Mouse (Mus musculus) thymus, adult 2 months (tissue): Measurements from ENCODE around the gene Aoc2.

ENCODE experiments used
- CTCF ChIP-seq: fragments of 200-500 bp; IDR thresholded peaks from 2 replicates; pipeline ENCODE4 v1.5.1; 2012; ENCODE audit warnings: mild to moderate bottlenecking, control low read depth, low read length, moderate library complexity, borderline replicate concordance; ENCODE audit not compliant: control insufficient read depth, poor library complexity, insufficient read depth; ENCODE audit errors: extremely low read depth
- POLR2A ChIP-seq: fragments of 200-500 bp; IDR thresholded peaks from 2 replicates; pipeline ENCODE4 v1.6.1; 2012; ENCODE audit warnings: mild to moderate bottlenecking, low read length, control low read depth, moderate library complexity; ENCODE audit not compliant: control insufficient read depth, poor library complexity, insufficient read depth; ENCODE audit errors: extremely low read depth

DNA sequence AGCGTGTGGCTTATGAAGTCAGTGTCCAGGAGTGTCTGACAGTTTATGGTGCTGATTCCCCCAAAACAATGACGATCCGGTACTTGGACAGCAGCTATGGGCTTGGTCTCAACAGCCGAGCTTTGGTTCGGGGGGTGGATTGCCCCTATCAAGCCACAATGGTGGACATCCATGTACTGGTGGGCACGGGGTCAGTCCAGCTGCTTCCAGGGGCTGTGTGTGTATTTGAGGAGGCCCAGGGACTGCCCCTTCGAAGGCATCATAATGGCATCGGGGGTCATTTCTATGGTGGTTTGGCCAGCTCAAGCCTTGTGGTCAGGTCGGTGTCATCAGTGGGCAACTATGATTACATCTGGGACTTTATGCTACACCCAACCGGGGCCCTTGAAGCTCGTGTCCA, 1.3 kb downstream of the Aoc2 start:
- no peak for TF ChIP-seq POLR2A
- TF ChIP-seq CTCF = no peak
